Mouse (Mus musculus): Measurements from ENCODE around the gene Ptpro.

Gene Ptpro

DNA sequence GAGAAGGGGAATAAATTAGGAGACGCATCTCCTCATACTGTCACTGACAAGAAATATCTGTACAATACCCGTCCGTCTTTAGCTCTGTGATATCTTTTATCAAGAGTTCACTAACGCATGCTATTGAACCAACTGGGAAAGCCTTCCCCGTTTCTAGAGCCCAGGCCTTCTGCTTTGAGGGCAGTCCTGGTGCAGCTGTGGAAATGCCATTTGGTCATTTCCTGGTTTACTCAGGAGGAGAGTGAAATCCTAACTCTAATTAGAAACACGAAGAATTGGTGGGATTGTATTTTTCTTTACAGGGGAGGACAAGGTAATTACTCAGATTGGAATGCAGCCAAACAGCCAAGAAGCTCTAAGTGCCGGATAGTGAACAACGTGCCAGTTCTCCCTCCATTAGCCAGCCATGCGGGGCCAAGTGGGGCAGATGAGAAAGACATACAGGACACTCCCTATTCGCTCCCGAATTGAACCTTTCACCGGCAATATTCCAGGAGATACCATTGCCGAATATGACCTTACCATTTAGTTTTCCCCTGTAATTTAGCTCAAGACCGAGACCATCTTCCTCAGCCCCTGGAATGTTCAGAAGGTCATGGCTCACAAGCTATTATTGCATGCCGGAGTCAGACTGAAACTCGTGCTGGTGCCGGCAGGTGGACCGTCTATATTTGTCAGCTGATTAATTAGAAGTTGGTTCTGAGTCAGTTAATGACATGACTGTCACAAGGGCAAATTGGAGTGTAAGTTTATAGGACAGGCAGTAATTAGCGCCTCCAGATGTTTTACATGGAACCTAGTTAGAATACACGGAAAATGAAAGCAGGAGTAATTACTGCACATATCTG is 43.1 kb downstream of the Ptpro start:
- DNase-seq (ENCODE audit: low spot score in 2 of 2): no peak

DNA sequence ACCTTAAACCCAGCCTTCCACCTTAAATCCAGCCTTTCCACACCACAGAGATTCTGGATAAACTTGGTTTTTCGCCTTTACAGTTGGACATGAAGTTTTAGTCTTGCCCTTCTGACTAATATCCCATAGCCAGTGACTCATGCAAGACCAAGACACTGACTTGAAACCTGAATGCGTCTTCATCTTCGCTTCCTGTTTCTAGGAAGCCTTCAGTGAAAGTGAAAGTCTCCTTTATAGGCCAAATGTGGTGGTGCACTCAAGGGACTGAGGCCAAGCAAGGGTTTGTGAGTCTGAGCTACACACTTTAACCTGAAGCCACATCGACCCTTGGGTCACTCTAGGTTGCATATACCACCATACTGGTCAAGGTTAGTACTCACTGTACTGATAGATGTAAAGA is 50.4 kb downstream of the Ptpro start:
- no peak for DNase-seq (ENCODE audit: low spot score in 2 of 2)

DNA sequence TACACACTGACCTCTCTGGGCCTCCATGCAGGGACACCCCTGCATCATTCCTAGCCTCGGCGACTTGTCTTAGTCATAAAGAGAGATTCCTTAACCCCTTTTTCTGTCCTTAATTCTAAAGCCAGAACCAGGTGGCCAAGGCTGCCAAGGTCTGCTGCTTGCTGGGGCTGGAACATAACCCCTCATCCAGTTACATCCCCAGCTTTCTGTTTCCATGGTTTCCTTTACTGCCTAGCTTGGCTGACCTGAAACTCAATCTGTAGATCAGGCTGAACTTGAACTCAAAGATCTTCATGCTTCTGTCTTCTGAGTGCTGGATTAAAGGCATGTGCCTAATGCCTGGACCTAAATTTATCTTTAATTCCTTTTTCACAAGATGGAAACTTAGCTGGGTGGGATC is 51.7 kb downstream of the Ptpro start:
- no peak for DNase-seq (ENCODE audit: low spot score in 2 of 2)

DNA sequence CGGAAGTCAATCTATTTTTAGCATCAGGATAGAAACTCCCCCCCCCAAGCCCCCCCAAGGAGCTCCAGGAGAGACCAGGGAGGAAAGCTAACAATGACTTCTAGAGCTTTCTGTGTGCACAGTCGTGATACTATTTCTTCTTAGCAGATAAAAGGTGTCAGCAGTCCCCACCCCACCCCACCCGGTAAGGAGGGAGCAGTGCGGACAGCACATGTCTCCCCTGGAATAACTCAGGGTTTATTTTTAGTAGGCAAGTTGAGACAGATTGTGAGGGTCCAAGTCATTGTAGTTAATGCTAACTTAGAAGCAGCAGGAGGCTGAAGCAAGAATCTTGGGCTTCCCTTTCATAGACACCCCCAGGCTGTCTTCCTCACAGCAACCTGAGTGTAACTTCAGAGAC is 63.1 kb downstream of the Ptpro start:
- no peak for DNase-seq (ENCODE audit: low spot score in 2 of 2)

DNA sequence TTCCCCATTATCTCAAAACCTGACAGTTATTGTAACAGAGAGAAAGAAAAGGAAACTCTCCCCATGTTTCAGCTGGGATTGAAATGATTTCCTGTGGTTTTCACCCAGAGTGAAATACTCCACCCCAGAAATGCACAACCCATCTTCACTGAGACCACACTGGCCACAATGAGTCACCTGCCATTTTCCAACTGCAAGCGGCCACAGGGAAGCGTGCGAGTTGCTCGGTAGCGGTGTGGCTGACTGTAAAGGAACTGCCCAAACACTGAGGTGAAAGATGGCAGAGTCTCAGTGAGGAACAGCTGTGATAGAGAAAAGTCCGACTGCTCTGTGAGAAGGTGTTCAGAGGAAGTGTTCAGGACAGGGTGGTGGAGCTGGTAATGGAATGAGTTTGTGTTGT is 64.2 kb downstream of the Ptpro start:
- no peak for DNase-seq (ENCODE audit: low spot score in 2 of 2)

DNA sequence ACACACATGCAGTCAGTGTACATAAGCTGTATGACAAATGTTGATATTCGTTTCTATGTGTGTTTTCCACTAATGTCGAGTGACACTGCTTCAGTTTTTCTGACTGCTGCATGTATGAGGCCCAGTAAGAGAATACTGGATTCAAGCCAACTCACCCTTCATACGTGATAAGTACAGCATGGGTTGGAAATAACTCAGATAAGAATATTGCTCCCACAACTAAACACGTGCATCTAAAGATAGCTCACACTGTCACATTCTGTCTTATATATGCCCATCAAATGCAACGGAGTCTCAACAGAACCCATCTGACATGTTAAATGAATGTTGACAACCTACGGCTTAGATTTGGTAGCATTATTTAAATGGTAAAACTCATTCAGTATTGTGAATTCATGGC is 65.4 kb downstream of the Ptpro start:
- no peak for DNase-seq (ENCODE audit: low spot score in 2 of 2)

DNA sequence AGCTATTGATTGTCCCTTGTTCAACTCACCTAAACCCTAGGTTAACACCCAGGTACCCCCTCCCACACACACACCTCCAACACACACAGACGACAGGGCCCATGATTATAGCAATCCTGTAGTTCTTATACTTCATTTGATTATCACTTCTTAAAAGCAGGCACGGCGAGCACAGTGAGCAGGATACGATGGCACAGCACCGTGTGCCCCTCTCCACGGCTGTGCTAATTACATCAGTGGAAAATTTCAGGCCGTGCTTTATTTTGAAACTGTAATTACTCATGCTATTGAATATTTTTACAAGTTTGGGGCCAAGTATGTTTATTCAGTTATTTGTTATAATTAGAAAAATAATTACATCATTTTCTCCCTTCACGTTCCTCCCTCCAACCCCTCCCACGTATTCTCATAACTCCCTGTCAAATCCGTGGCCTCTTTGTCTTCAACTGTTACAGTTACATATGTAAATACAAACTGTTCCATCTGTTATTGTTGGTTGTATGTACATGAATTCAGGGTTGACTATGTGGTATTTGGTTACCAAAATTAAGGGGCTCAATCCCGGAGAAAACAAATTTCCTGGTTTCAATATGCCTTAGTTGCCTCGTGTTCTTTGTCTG is 66.2 kb downstream of the Ptpro start:
- DNase-seq (ENCODE audit: low spot score in 2 of 2): no peak

DNA sequence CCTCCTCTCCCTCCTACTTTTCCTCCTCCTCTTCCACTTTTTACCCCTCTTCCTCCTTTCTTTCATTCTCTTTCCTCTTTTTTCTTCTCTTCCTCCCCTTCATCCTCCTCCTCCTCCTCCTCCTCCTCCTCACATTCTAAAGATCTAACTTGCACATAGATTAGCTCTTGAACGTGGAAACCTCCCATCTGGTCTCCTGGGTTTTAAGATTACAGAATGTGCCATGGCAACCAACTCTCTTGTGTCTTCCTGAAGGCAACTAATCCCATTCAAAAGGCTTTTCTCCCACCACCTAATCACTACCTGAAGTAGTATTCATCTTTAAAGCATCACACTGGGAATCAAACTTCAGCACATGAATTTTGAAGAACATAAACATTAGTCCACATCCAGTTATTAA is 67.5 kb downstream of the Ptpro start:
- no peak for DNase-seq (ENCODE audit: low spot score in 2 of 2)

DNA sequence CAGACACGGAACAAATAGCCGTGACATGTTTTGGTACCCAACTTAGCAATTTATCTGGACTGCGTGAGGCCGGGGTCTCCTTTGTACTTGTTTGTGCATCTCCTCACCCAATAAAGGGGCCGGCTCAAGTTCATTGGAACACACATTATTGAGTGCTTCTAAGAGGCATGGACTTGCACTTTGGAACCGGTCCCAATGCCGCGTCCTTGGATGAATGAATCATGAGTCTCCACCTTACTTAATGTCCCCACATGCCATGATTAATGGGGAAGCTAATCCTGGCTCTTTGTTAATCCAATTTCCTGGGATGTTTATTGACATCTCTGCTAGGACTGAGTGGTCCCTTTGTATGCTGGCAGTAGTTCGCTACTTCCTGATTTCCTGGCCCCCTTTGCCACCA is 75.6 kb downstream of the Ptpro start:
- DNase-seq (ENCODE audit: low spot score in 2 of 2): no peak

DNA sequence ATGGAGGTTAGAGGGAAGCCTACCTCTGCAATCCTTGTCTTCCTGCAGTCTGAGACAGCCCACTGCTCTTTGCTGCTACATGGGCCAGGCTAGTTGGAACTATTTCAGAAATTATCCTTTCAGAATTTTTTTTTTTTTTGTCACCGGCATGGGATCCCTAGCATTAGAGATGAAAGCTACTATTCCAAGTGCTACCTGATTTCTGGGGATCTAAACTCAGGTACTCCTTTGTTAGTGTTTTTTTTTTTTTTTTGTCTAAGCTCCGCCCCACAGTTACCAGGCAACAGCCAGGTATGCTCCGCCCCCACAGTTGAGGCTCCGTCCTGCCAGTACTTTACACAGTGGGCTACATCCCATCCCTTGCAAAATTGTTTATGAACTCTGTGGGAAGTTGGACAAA is 76.1 kb downstream of the Ptpro start:
- DNase-seq (ENCODE audit: low spot score in 2 of 2): no peak

DNA sequence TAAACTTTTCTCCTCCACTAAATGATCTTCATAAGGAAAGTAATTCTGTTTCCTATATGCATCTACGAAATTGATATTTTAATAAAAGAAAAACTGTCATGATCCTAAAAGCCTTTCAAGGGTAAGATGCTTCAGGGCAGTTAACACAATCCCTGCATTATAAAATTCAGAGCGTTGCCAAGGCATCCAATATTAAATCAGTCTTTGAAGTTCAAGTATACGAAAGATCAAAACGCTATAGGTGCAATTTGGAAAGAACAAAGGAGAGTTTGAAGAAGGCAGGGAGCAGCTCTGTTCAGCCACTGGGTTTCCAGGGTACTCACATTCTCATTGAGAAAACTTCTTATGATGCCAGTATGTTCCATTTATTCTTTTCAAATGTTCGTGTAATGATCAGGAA is 78.7 kb downstream of the Ptpro start:
- DNase-seq (ENCODE audit: low spot score in 2 of 2): no peak

DNA sequence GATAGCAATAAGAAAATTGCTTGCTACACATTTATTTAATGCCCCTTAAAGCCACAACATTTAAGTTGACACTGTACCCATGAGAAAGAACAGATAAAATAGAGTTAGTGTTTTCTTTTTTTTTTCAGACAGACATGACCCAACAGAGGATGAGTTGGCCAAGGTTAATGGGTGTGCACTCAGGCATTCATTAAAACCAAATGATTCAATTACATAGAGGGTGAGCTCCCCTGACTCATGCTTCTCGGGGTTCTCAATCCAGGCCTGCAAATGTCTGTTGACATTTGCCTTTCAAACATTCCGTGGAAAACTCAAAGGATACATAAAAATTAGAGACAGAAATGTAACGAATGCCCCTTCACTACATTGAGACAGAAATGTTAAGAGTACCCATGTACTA is 79.7 kb downstream of the Ptpro start:
- no peak for DNase-seq (ENCODE audit: low spot score in 2 of 2)

DNA sequence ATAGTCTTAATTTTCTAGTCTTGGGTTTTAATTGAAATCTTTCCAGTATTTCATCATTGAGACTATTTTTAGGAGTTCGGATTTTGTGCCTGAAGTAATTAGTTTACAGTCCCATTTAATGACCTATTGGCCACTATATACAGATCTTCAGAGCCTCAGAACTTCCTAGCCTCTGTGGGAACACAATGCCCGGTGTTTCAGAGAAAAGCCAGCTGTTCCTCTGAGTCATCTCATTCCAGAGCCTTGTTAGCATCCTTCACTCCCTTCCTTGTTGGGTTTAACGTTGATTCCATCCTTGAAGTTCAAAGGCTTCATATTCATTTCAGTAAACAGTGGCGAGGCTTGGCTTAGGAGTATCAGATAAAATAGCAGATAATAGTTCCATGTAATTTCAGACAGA is 87.0 kb downstream of the Ptpro start:
- no peak for DNase-seq (ENCODE audit: low spot score in 2 of 2)

DNA sequence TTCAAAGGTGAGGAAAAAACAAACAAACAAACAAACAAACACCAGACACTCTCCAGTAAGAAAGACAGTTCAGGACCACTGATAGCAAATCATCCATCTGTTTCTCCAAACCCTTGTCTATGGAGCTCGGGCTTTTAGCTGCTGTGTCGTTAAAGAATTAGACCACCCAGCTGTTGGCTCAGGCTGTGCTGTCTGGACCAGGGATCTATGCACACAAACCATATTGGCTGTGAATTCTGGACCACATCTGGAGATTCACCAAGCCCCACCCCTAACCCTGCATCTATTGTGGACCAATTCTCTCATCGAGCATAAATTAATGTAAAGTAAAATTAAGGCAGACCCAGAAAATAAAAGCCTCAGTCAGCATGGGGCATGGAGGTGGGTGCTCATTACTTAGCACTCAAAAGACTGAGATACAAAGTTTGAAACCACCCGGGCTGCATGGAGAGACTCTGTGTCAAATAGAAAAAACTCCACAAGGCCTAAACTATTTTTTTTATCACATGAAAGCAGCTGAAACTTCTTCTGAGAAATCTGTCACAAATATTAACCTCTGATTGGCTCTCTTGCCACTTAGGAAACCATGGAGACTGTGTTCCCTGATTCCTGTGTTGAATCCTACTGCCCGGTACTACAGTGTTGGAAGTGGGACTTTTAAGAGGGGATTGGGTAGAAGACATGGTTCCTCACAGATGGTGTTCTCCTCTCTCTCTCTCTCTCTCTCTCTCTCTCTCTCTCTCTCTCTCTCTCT is 91.7 kb downstream of the Ptpro start:
- no peak for DNase-seq (ENCODE audit: low spot score in 2 of 2)

DNA sequence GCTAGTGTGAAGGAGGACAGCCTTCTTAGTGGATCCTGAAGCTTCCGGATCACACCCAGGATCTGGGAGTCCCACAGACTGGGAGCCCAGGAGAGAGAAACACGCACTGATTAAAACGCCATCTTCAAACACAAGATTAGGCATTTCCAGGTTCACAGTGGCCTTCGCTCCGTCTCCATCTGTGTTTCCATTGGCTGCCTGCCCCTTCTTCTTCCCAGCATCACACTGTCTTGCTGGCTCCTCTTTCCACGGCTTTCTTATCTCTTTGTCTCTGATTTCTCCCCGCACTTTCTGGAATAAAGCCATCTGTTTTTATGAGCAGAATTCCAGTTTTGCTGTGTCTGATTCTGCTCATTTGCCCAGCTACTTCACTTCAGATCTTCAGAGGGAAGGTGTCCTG is 108.0 kb downstream of the Ptpro start:
- no peak for DNase-seq (ENCODE audit: low spot score in 2 of 2)

DNA sequence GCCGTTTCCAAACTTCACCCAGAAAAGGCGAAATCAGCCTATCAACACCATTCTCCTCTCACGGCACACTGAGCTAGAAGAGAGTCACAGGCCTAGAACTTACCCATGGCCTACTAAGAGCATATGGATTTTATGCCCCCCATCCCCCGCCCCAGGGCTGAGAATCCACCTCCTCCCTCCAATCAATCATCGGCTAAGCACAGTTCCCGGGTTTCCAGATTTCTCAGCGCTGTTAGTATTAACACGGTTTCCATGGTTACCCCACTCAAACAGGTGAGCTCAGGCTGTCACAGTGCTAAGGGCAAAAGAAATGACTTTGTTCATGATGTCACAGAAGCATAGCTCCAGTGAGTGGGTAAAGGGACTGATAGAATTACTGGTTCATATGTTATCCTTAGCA is 110.1 kb downstream of the Ptpro start:
- no peak for DNase-seq (ENCODE audit: low spot score in 2 of 2)

DNA sequence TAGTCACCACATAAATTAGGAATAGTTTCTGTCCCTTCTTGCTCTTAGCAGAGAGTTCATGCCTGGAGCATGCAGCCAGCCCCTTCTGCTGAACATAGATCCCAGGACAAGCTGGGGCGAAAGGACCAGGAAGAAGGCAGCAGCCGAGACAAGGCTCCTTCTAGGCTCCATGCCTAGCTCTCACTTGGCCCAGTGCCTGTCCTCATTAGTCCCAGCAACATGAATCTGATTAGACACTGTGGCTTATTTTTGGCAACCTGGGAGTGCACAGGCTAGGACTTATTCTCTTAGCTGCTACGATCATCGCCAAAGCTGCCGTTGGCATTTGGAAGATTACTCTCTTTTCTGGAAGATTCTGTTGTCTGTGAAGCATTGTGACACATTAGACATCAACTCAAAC is 112.6 kb downstream of the Ptpro start:
- peak; percentile 44 to 82 for DNase-seq (ENCODE audit: low spot score in 2 of 2)

DNA sequence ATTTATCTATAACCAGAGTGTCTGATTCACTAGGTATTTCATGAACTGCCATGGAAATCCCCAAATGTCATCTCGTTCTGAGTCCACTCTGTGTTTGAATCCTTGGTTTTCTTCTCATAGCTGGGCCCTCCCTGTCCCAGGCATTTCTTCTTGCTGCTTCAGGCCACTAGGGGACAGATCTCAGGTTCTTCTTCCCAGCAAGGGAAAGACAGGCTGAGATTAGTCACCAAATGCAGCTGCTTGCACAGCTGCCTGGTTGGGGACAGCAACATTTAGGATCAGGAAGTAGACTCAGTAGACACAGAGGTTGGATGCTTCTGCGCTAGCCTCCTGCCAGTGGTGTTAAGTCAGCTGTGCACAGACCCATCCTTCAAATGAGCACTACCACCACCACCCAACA is 113.5 kb downstream of the Ptpro start:
- no peak for DNase-seq (ENCODE audit: low spot score in 2 of 2)

DNA sequence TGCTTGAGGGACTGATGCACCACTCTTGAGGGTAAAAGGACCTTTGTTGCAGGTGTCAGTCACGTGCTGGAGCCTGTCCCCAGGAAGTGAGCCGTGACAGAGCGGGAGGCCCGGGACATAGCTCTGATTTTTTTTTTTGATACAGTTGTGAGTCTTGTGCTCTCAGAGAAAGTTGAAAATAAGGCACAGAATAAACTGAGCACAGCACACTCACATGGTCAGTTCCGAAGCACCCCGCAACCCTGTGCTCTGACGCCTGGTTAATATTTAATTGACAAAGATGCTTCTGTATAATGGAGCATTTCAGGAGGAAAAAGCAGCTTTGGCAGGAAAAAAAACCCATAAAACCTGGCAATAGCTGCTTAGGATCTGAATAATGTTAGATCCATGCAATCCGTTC is 118.6 kb downstream of the Ptpro start:
- DNase-seq (ENCODE audit: low spot score in 2 of 2): no peak

DNA sequence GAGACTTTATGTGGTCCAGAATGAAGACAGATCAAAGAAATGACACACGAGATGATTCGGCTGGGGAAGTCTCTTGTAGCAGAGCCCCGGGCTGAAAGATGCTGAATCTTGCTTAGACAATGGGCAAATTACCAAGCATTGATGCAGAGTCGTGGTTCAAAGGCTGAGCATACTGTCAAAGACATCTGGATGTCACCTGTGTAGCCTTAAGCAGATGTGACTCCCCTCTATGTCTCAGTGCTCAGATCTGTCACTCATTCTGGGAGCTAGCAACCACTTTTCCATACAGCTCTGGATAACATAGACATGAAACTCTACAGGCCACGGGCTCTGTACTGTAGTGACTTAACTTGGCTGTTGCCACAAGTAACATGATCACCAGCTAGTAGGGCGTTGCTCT is 119.3 kb downstream of the Ptpro start:
- DNase-seq (ENCODE audit: low spot score in 2 of 2): no peak

DNA sequence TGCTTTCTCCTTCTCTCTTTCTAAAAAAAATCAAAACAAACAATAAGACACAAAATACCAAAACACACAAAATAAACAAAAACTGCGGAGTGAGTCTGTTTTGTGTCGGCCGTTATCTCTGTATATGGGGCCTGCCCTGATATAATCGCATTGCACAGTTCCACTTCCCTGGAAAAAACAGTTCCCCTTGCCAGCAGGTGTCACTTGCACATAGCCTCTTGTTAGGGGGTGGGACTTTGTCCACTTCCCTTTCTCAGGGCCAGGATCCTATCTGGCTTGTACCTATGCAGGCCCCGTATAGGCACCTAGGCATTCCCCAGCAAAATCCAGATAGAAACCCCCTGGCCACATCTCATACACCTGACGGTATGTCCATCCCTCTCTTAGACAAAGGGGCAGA is 121.8 kb downstream of the Ptpro start:
- DNase-seq (ENCODE audit: low spot score in 2 of 2): no peak

DNA sequence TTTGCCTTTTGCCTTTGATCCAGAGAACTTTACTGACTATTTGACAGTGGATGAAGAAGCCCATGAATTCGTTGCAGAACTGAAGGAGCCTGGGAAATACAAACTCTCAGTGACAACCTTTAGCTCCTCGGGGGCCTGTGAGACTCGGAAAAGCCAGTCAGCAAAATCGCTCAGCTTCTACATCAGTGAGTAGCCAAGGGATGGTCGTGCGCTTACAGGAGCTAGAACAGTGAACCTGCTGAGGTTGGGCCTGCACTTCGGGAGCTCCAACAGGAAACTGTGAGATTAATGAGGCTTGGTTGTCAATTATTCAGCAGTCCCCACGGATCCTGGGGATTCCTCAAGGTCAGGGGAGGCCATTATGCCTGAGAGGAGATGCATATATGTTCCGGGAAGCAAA is 130.4 kb downstream of the Ptpro start:
- DNase-seq (ENCODE audit: low spot score in 2 of 2): no peak

DNA sequence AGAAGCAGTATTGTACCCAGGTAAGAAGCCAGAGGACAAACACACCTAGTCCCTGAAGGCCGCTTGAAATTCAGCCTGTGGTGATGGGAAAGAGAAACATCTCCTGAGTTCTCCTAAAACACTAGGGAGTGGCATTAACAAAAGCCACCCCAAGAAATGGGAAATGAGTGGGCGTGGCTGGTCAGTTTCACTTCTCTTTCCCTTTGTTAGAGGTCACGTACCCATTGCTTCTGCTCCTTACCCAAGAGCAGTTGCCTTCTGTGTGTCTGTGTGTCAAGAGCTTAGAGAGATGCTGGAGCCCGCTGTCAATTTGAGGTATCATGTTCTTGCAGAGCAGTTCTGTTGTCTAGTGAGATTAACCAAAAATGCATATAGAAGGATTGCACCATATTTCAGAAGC is 134.2 kb downstream of the Ptpro start:
- no peak for DNase-seq (ENCODE audit: low spot score in 2 of 2)
